Mouse (Mus musculus): Measurements from ENCODE around the gene Fgfr2.

GRCm38 (mm10) chr7:132808051-132808796 lies 314.9 kb downstream of the Fgfr2 start:
- TF ChIP-seq POLR2A (IDR thresholded peaks at IDR 0.05; ENCODE audit: low read depth, low read length), result no peak
- no peak for TF ChIP-seq CTCF (IDR thresholded peaks at IDR 0.05; ENCODE audit: borderline replicate concordance, insufficient read depth, low read length)
